Mouse (Mus musculus) right cerebral cortex, postnatal 4 days (tissue): ENCODE results near the gene Tssk3.
A peak's percentile ranks its signal among the peaks of the same experiment; 100 is the strongest.
"Not testable (repeated sequence)": the region's sequence is repeated elsewhere in the genome, so short reads cannot be mapped to it uniquely, and the experiment has no call there.

ENCODE experiments used
- DNase-seq: peaks from one replicate; pipeline ENCODE4 v3.0.0-alpha.2; 2022

Tssk3 gene

GRCm38 (mm10) chr4:129490972-129491880 is at the start of gene Tssk3, which contains the start of gene Fam229a:
Gene Tssk3, minus strand, starts transcription at chr4:129491022.
Gene Fam229a, plus strand, starts transcription at chr4:129491190.
- peak; percentile 44 for DNase-seq

GRCm38 (mm10) chr4:129540012-129540411 is 49.2 kb upstream of the Tssk3 start:
- DNase-seq: no peak

GRCm38 (mm10) chr4:129528901-129529300 is 38.1 kb upstream of the Tssk3 start:
- not testable (repeated sequence) for DNase-seq

GRCm38 (mm10) chr4:129525889-129526288 is 35.1 kb upstream of the Tssk3 start:
- no peak for DNase-seq

- no peak for DNase-seq
Observed at GRCm38 (mm10) chr4:129525338-129525737, 34.5 kb upstream of the Tssk3 start.

- no peak for DNase-seq
Observed at GRCm38 (mm10) chr4:129518519-129518918, 27.7 kb upstream of the Tssk3 start.

GRCm38 (mm10) chr4:129516925-129517324 is 26.1 kb upstream of the Tssk3 start:
- no peak for DNase-seq

GRCm38 (mm10) chr4:129514300-129514898 is 23.6 kb upstream of the Tssk3 start:
- DNase-seq: peak; percentile 89

- peak; percentile 44 for DNase-seq
Observed at GRCm38 (mm10) chr4:129513891-129514290, 23.1 kb upstream of the Tssk3 start.

GRCm38 (mm10) chr4:129513086-129513767 is 22.4 kb upstream of the Tssk3 start, which contains the start of gene Marcksl1:
Gene Marcksl1, plus strand, starts transcription at chr4:129513581.
- DNase-seq: peak; percentile 95

GRCm38 (mm10) chr4:129511413-129512096 is 20.7 kb upstream of the Tssk3 start:
- DNase-seq: no peak

GRCm38 (mm10) chr4:129510723-129511412 is 20.0 kb upstream of the Tssk3 start:
- DNase-seq: no peak

GRCm38 (mm10) chr4:129509650-129510049 is 18.8 kb upstream of the Tssk3 start:
- DNase-seq: no peak

GRCm38 (mm10) chr4:129508834-129509600 is 18.2 kb upstream of the Tssk3 start:
- DNase-seq: no peak

GRCm38 (mm10) chr4:129508237-129508515 is 17.4 kb upstream of the Tssk3 start:
- DNase-seq: no peak

GRCm38 (mm10) chr4:129507434-129508236 is 16.8 kb upstream of the Tssk3 start:
- DNase-seq: no peak

GRCm38 (mm10) chr4:129505511-129505910 is 14.7 kb upstream of the Tssk3 start:
- no peak for DNase-seq

- no peak for DNase-seq
Observed at GRCm38 (mm10) chr4:129502901-129503444, 12.2 kb upstream of the Tssk3 start.

GRCm38 (mm10) chr4:129502327-129502888 is 11.6 kb upstream of the Tssk3 start:
- no peak for DNase-seq
